Mouse (Mus musculus): ENCODE measurements at regions not wholly inside any gene's neighbourhood (a gene's known extent, or its start where the extent isn't known, plus 50 kb on each side); places are given as distances from the start of the nearest gene placed in this dataset.

DNA sequence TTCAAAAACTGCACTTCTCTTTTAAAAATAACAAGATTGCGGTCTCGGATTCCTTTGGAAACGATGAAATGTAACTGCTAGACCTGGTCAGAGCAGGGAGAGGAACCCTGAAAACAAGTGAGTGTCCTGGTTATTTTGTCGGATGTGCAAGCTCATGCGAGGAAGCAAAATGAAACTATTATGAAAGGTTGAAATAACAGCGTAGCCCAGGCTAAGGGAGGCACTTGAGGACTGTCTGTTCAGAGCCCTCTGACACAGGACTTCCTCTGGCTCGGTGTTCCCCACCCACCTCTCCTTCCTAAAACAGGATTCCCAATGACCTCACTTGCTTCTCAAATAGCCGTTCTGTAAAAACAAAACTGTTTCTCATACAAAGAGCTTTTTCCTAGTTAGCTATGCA is 51.3 kb upstream of the S1pr1 start:
- intact Hi-C loops (cut with DNase I) = no loop called here
- DNase-seq = no peak

- intact Hi-C loops (cut with DNase I) = no loop called here
- no peak for DNase-seq
Measured at GRCm38 (mm10) chr3:115768290-115768689, 53.4 kb upstream of the S1pr1 start.

DNA sequence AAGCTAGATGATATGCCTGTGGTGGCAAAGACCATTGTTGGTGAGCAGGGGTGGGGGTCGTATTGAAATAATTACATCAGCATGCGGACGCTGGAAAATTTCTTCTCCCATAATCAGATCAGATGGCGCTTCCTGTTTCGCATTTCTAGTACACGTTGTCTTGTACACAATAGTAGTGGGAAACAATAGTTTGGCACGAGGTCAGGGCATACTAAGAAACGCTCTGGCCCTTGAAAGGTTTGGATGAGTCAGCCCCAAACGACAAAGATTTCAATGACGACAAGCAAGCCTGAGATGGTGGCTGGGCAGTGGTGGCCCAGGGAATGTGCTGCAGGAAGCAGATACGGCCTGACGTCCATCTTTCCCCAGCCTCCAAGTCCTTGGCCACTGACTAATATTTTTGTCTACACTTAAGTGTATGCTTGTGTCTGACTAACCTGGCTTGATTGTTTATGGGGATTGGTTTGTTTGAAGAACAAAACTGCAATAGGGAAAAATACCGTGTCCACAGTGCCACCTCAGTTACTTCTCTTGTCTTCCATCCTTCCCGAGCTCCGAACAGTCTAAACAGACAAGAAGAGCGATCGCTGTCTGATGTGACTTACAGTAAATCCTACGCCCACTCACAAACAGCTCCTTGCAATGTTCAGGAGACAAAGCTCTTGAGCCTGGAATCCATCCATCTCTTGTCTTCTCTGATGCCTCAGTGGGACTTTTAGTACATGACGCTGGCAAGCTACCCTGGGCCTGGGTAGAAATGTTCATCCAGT is 54.1 kb upstream of the S1pr1 start:
- no peak for DNase-seq
- intact Hi-C loops (cut with DNase I) = no loop called here

DNA sequence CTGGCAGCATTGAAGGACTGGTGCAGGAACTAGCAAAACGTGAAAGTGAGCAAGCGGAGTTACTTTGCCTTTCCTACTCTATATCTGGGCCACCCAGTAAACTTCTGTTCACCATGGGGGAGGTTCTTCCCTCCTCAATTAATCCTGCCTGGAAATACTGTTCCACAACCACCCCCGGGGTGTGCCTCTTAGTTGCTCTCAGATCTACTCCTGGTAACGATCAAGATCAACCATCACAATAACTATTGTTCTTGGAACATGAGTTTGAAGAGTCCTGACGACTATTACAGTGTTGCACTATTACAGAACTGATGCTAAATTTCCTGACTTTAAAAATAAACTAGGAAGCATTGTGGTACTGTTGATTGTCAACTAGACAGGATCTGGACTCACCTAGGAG is 57.8 kb upstream of the S1pr1 start:
- no peak for DNase-seq
- intact Hi-C loops (cut with DNase I) = no loop called here

GRCm38 (mm10) chr3:115774321-115774720 is 59.4 kb upstream of the S1pr1 start:
- intact Hi-C loops (cut with DNase I) = no loop called here

GRCm38 (mm10) chr3:115774723-115775122 is 59.9 kb upstream of the S1pr1 start:
- DNase-seq = no peak
- intact Hi-C loops (cut with DNase I) = no loop called here

More at GRCm38 (mm10) chr3:115774321-115774720, 59.4 kb upstream of the S1pr1 start:
- no peak for DNase-seq

DNA sequence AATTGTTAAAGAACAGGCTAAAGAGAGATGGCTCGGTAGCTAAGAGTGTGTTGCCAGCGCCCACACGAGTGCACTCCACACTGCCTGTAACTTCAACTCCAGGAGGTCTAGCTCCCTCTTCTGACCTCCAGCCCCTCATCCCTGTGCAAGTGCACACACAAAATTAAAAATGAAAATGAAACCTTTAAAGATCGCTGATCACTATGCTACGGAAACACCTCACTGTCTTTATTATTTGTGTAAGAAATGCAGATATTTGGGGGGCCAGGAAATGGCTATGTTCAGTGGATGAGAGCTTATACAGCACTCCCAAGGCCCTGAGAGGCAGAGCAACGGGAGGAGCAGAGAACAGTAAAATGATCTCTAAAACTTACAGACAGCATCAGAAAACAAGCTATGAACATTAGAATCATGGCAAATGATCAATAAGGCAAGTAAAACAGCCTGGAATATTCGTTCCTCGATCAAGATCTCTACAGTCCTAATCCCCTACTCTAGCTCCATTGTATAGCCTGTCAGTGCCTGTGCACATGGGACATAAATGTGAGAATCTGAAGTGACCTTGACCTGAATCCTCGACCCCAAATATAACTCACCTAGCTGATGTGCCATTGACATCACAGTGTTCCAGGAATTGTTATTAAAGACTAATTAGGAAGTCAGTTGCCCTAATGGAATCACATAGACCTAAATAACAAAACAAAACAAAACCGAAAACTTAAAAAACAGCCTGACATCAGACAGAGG is 64.4 kb upstream of the S1pr1 start:
- DNase-seq = no peak
- intact Hi-C loops (cut with DNase I) = no loop called here

DNA sequence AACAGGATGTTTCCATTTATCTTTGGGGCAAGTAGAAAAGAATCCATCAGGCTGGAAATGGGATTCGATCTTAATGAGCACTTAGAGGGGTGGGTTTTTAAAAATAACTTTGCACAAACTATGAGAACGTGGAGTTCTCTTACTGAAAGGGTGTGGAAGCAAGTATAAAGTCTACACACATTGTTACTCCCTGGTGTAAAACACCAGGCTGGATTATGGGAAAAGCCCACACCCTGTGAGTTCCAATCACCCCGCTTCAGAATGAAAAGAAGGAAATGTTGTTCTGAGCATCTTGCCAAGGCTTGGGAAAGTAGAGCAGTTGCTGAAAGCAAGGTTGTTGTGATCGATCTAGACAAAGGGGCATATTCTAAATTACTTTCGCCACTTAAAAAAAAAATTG is 65.0 kb upstream of the S1pr1 start:
- no peak for DNase-seq
- intact Hi-C loops (cut with DNase I) = no loop called here

DNA sequence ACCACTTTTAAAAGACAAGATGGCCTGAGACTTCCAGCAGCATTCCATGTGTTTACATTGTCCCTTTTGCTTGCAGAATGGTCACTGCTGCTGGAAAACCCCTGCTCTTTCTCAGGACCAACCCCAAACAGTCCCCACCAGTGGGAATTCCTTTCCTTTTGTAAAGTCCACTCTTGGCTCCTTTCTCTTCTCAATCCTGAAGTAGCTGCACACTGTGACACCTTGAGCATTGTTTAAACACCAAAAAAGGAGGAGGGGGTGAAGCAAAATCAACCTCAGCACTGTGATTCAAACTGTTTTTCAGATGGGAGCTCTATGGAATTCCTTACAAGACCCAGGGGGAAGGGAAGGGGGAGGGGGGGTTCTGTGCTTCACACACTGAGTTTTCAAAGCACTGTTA is 67.9 kb upstream of the S1pr1 start:
- intact Hi-C loops (cut with DNase I) = no loop called here

DNA sequence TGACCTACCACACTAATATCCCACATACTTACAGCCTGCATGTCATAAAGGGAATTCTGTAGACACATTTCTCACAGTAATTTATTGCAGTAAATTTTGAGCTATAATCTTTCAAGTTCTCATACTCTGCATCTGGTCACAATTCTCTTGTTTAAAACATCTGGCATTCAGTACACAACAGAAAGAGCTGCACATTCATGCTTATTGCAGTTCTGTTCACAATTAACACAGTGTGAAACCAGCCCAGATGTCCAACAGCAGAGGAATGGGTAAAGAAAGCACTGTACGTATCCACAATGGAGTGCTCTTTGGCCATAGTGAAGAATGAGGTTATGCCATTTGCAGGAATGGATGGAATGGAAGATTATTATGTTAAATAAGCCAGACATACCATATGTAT is 72.5 kb upstream of the S1pr1 start:
- intact Hi-C loops (cut with DNase I) = no loop called here
- no peak for DNase-seq

More for the DNA sequence above, 67.9 kb upstream of the S1pr1 start:
- DNase-seq = no peak

DNA sequence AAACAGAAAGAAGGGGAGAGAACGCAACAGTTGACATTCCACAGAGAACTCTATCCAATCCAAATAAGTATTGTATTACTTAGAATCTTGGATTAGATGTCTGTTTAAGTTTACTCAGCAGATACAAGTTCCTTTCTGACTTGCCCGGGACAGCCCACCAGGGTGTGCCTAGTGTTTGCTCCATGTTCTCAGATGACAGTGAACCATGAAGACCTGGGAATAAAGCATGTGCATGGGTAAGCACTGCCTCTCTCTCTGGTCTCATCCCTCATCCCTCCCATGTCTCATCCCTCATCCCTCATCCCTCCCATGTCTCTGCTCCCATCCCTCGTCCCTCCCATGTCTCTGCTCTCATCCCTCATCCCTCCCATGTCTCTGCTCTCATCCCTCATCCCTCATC is 73.7 kb upstream of the S1pr1 start:
- intact Hi-C loops (cut with DNase I) = no loop called here
- DNase-seq = no peak

- no peak for DNase-seq
- intact Hi-C loops (cut with DNase I) = no loop called here
Measured at GRCm38 (mm10) chr3:115789063-115789462, 74.2 kb upstream of the S1pr1 start.

DNA sequence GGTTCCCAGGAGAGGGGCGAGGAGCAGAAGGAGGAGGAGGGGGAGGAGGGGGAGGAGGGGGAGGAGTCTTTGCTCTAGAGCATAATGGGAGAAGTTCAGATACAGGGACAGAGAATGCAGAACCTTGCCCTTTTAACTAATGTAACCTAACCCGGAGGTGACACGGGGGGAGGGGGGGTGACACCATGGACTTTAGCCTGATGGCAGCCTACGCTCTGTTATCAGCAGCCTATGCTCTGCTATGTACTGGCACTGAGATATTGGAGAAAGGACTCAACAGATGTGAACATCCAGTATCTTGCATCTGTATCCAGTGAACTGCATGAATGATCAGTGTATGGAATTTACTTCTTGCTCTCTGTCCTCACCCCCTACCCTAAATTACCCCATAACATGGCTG is 77.7 kb upstream of the S1pr1 start:
- no peak for DNase-seq
- intact Hi-C loops (cut with DNase I) = no loop called here

GRCm38 (mm10) chr3:115793344-115794059 is 78.6 kb upstream of the S1pr1 start:
- intact Hi-C loops (cut with DNase I) = no loop called here
- no peak for DNase-seq

GRCm38 (mm10) chr3:115799326-115799725 is 84.5 kb upstream of the S1pr1 start:
- DNase-seq = no peak
- intact Hi-C loops (cut with DNase I) = no loop called here

DNA sequence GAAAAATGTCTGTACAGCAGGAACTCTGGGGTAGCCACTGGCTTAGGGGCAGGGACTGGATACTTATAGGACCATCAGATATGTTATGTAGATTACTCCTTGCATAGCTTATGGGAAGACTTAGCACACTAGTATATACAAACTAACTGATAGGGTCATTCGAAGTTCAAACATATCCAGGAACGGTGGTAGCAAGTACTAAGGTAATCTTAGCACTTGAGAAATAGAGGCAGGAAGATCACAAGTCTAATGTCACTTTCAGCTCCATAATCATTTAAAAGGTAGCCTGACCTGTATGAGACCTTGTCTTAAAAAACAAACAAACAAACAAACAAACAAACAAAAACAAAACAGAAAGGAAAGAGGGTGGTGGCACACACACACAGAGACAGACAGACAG is 85.1 kb upstream of the S1pr1 start:
- intact Hi-C loops (cut with DNase I) = no loop called here
- no peak for DNase-seq

DNA sequence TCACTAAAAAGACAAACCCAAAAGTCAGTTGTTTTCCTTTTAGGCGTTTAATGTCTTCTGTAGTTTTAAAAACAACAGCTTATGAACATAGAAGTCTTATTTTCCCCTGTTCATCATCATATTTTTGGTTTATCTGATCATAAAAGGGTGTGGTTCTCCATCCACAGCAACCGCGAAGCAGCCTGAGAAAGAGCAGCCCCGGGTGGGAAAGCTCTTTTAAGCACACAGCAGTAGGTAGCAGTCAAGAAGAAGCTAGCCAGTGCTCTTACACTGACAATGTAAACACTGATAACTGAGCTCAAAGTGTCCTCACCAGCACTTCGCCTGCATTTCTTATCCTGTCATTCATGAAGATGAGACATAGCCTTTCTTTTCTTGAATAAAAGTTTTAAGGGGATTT is 86.0 kb upstream of the S1pr1 start:
- intact Hi-C loops (cut with DNase I) = no loop called here
- DNase-seq = no peak

- intact Hi-C loops (cut with DNase I) = no loop called here
- no peak for DNase-seq
Measured at GRCm38 (mm10) chr3:115801581-115802200, 85.9 kb upstream of the Dph5 start.

DNA sequence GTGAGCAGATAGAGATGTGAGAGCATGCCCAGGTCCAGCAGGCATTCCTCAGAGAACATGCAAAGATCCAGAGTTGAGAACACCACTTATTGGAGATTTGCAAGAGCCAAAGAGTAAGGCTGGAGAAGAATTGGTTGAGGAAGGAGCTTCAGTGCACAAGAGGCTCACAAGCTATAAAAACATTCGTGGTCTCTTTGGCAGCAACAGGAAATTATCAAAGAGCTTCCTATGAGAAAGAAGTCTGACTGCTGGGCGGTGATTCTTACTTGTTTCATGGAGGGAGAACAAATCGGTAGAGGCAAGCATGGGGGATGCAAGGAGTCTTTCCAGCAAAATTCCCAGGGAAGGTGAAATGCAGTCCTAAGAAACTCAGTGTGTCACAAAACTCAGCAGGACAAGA is 83.0 kb upstream of the Dph5 start:
- no peak for DNase-seq
- intact Hi-C loops (cut with DNase I) = no loop called here

DNA sequence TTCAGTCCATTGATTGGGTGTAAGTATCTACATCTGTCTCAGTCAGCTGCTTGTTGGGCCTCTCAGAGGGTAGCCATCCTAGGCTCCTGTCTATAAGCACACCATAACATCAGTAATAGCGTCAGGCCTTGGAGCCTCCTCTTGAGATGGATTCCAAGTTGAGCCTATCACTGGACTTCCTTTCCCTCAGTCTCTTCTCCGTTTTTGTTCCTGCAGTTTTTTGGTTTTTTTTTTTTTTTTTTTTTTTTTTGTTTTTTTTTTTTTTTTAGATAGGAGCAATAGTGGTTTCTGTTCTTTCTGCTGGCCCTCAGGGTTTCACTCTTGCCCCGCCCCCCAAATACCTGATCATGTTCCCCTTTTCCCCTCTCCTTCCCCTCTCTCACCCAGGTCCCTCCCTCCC is 80.6 kb upstream of the Dph5 start:
- intact Hi-C loops (cut with DNase I) = no loop called here
- DNase-seq = no peak

DNA sequence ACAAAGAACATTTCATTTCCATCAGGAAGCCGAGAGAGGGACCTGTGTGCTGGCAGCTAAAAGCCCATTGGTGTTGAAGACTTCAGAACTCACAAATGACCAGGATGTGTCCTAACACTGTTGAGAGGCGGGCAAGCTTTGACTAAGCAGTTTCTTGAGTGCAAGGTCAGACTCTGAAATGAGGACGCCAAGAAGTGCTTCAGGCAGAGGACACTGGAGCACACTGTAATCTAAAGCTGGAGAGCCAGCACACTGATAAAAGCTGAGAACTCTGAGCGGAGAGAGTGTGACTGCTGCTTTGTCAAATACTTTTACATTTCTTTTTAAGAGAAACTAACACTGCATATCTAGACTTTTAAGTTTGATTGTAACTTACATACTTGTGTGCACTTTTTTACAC is 72.5 kb upstream of the Dph5 start:
- DNase-seq = no peak
- intact Hi-C loops (cut with DNase I) = no loop called here
